Mouse (Mus musculus) liver, embryonic 11.5 days (tissue): Measurements from ENCODE around the gene Plbd1. TPM values are rescaled to one million over a fixed set of nuclear protein-coding genes. Genes with fewer than 3 reads are reported as not detected.

ENCODE experiments used
- ATAC-seq: fragments of 200-750 bp; cut with Nextera tagmentation; replicated peaks from 2 replicates; pipeline ENCODE4 v1.8.0; 2017; ENCODE audit warnings: moderate number of reproducible peaks, mild to moderate bottlenecking, moderate TSS enrichment, moderate library complexity; ENCODE audit not compliant: low FRiP score
- DNase-seq: peaks from one replicate; pipeline ENCODE4 v3.0.0-alpha.2; 2017; ENCODE audit warnings: low spot score
- H3K27ac ChIP-seq: fragments of 300-500 bp; sonication (generic); 2 replicates; pipeline ENCODE4 v1.5.1; 2014; ENCODE audit warnings: mild to moderate bottlenecking, low read depth, low read length, control low read depth
- H3K27me3 ChIP-seq: fragments of 300-500 bp; sonication (generic); replicated peaks from 2 replicates; pipeline ENCODE4 v1.6.1; 2014; ENCODE audit warnings: low read length, mixed read lengths; ENCODE audit not compliant: control insufficient read depth, insufficient read depth
- H3K36me3 ChIP-seq: fragments of 300-500 bp; sonication (generic); 2 replicates; pipeline ENCODE4 v1.6.1; 2014; ENCODE audit warnings: mild to moderate bottlenecking, low read length, moderate library complexity, mixed read lengths; ENCODE audit not compliant: control insufficient read depth, insufficient read depth
- H3K4me1 ChIP-seq: fragments of 300-500 bp; sonication (generic); replicated peaks from 2 replicates; pipeline ENCODE4 v1.6.1; 2014; ENCODE audit warnings: low read length, mixed read lengths; ENCODE audit not compliant: control insufficient read depth, insufficient read depth
- H3K4me2 ChIP-seq: fragments of 300-500 bp; sonication (generic); 2 replicates; pipeline ENCODE4 v1.6.1; 2014; ENCODE audit warnings: mild to moderate bottlenecking, control low read depth, moderate library complexity
- H3K4me3 ChIP-seq: fragments of 300-500 bp; sonication (generic); 2 replicates; pipeline ENCODE4 v1.5.1; 2014; ENCODE audit warnings: low read depth, low read length, control low read depth
- H3K9ac ChIP-seq: fragments of 300-500 bp; sonication (generic); 2 replicates; pipeline ENCODE4 v1.6.1; 2014; ENCODE audit warnings: low read depth, low read length, control low read depth
- H3K9me3 ChIP-seq: fragments of 300-500 bp; sonication (generic); 2 replicates; pipeline ENCODE4 v1.6.1; 2016; ENCODE audit warnings: low read length, inconsistent platforms, mixed read lengths; ENCODE audit not compliant: control insufficient read depth
- WGBS: fragments of 180-500 bp; shearing (Covaris S2); extraction: QIAGEN DNeasy Blood & Tissue Kit; methylation state at CpG from one replicate; pipeline ENCODE4 v1.1.7; 2014; 5-methylcytosine and 5-hydroxymethylcytosine counted together
- polyA plus RNA-seq: library from polyadenylated mRNA; unstranded; fragments of >200 nt; fragmentation: Nextera tagmentation; extraction: Ambion mirVana; gene quantifications from 2 replicates; pipeline ENCODE4 v1.2.1, GENCODE M21; 2014

Plbd1 gene
- polyA plus RNA-seq, 1 experiment from 2014 or later, result 0.86 TPM

GRCm38 (mm10) chr6:136644171-136644570 lies 17.6 kb downstream of the Plbd1 start:
- Histone ChIP-seq H3K4me3 (no peak overlapping the region), H3K36me3 (no peaks in the 10 kb centered on the region), H3K9me3 (0 out of 2 replicates have a peak, but pooled peaks cover 3% of the 10 kb centered on the region), H3K9ac (no peak overlapping the region), H3K27ac (no peak overlapping the region), H3K27me3 (no peaks in the 10 kb centered on the region), H3K4me2 (no peak overlapping the region), H3K4me1 (no peaks in the 10 kb centered on the region)
- DNase-seq, result no peak
- WGBS, result 85% methylated on average over 2 of the region's 2 CpGs
- no peak for ATAC-seq

- Histone ChIP-seq H3K4me2 (no peak overlapping the region), H3K36me3 (no peaks in the 10 kb centered on the region), H3K9me3 (no peaks in the 10 kb centered on the region), H3K4me3 (no peak overlapping the region), H3K4me1 (no peaks in the 10 kb centered on the region), H3K27ac (no peak overlapping the region), H3K9ac (no peak overlapping the region), H3K27me3 (no peaks in the 10 kb centered on the region)
- 65% methylated on average over 3 of the region's 3 CpGs for WGBS
- DNase-seq (no peak), ATAC-seq (no peak)
Measured at GRCm38 (mm10) chr6:136634982-136635381, 26.7 kb downstream of the Plbd1 start.

DNA sequence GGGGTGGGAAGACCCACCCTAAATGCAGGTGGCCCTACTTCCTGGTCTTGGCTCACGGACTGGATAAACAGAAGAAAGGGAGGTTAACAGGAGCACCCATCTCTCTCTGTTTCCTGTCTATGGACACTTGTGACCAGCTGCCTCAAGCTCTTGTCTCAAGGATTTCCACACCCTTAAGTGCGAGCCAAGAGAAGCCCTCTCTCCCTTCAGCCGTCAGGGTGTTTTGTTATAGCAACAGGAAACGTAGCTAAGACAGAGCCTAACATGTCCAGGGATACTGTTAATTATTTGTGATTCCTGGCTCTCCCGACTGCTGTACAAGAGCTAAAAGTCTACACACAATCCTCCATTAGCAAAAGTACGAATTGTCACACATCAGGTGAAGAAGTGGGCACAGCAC lies 28.0 kb downstream of the Plbd1 start:
- no peak overlapping the region for H3K9ac ChIP-seq
- DNase-seq, result no peak
- no peaks in the 10 kb centered on the region for H3K27me3 ChIP-seq
- H3K36me3 ChIP-seq, result no peaks in the 10 kb centered on the region
- no peaks in the 10 kb centered on the region for H3K4me1 ChIP-seq
- no peak overlapping the region for H3K27ac ChIP-seq
- no peaks in the 10 kb centered on the region for H3K9me3 ChIP-seq
- no peak for ATAC-seq
- no peak overlapping the region for H3K4me3 ChIP-seq
- 70% methylated on average over 6 of the region's 6 CpGs for WGBS
- no peak overlapping the region for H3K4me2 ChIP-seq

GRCm38 (mm10) chr6:136633154-136633553 lies 28.6 kb downstream of the Plbd1 start:
- Histone ChIP-seq H3K9me3 (no peaks in the 10 kb centered on the region), H3K27ac (no peak overlapping the region), H3K36me3 (no peaks in the 10 kb centered on the region), H3K4me1 (no peaks in the 10 kb centered on the region), H3K4me3 (no peak overlapping the region), H3K4me2 (no peak overlapping the region), H3K9ac (no peak overlapping the region), H3K27me3 (no peaks in the 10 kb centered on the region)
- no peak for DNase-seq
- WGBS, result 86% methylated on average over 3 of the region's 3 CpGs
- no peak for ATAC-seq

DNA sequence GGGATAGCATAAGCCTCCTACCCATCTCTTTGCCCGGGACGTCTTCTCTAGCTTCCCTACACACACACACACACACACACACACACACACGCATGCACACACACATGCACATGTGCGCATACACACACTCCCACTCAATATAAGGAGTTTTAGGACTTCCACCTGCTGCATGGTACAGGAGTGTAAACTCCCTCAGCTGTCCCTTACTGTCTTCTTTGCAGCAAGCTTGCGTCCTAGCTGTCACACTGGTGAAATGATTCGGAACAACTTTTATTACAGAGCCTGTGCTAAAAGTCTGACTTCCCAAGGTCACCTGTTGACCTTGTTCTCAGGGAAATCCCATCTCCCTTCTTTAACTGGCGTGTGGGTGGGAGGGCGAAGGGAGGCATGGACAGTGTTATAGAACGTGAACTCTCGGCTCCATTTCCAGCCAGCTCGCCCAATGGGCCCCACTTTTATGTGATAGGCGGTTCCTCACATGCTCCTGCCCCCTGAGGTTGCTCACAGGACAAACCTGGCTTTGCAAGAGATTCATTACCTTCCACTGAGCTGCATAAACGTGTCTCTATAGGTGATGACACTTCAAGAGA lies 29.7 kb downstream of the Plbd1 start:
- Histone ChIP-seq H3K4me2 (no peak overlapping the region), H3K4me1 (no peaks in the 10 kb centered on the region), H3K27me3 (no peaks in the 10 kb centered on the region), H3K27ac (no peak overlapping the region), H3K36me3 (no peaks in the 10 kb centered on the region), H3K9me3 (no peaks in the 10 kb centered on the region), H3K4me3 (no peak overlapping the region), H3K9ac (no peak overlapping the region)
- no peak for ATAC-seq
- 86% methylated on average over 13 of the region's 13 CpGs for WGBS
- no peak for DNase-seq

GRCm38 (mm10) chr6:136631519-136631918 lies 30.2 kb downstream of the Plbd1 start:
- 86% methylated on average over 8 of the region's 8 CpGs for WGBS
- Histone ChIP-seq H3K27me3 (no peaks in the 10 kb centered on the region), H3K9me3 (no peaks in the 10 kb centered on the region), H3K36me3 (no peaks in the 10 kb centered on the region), H3K4me1 (no peaks in the 10 kb centered on the region), H3K4me2 (no peak overlapping the region), H3K9ac (no peak overlapping the region), H3K27ac (no peak overlapping the region), H3K4me3 (no peak overlapping the region)
- no peak for DNase-seq
- no peak for ATAC-seq

DNA sequence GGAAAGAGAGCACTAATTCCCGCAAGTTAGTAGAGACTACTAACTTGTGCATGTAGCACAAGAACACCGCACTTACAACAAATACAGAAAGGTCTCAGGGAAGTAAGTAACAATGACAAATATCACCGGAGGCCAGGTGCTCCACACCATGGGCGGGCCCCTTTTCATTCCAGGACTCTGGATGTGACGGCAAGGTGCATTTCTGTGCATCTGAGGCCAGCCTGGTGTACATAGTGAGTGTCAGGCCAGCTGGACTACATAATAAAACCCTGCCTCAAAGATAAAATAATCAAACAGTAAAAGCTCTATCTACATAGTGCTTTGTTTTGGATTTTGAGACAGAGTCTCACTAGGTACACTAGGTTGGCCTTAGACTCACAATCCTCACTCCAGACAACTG lies 32.1 kb downstream of the Plbd1 start:
- H3K36me3 ChIP-seq, result no peaks in the 10 kb centered on the region
- no peak overlapping the region for H3K9ac ChIP-seq
- no peaks in the 10 kb centered on the region for H3K27me3 ChIP-seq
- no peaks in the 10 kb centered on the region for H3K9me3 ChIP-seq
- no peak overlapping the region for H3K4me3 ChIP-seq
- H3K4me2 ChIP-seq, result no peak overlapping the region
- H3K4me1 ChIP-seq, result no peaks in the 10 kb centered on the region
- WGBS, result 83% methylated on average over 5 of the region's 5 CpGs
- H3K27ac ChIP-seq, result no peak overlapping the region
- no peak for ATAC-seq
- no peak for DNase-seq

GRCm38 (mm10) chr6:136625421-136625820 lies 36.3 kb downstream of the Plbd1 start:
- no peak overlapping the region for H3K9ac ChIP-seq
- H3K4me2 ChIP-seq, result no peak overlapping the region
- H3K27me3 ChIP-seq, result no peaks in the 10 kb centered on the region
- ATAC-seq, result no peak
- H3K36me3 ChIP-seq, result no peaks in the 10 kb centered on the region
- 87% methylated on average over 12 of the region's 12 CpGs for WGBS
- H3K4me3 ChIP-seq, result no peak overlapping the region
- no peaks in the 10 kb centered on the region for H3K4me1 ChIP-seq
- no peak overlapping the region for H3K27ac ChIP-seq
- H3K9me3 ChIP-seq, result no peaks in the 10 kb centered on the region
- DNase-seq, result no peak

GRCm38 (mm10) chr6:136620361-136621139 lies 41.2 kb downstream of the Plbd1 start:
- 41% methylated on average over 17 of the region's 17 CpGs for WGBS
- Histone ChIP-seq H3K4me1 (no peaks in the 10 kb centered on the region), H3K27ac (no peak overlapping the region), H3K9me3 (no peaks in the 10 kb centered on the region), H3K9ac (no peak overlapping the region), H3K36me3 (no peaks in the 10 kb centered on the region), H3K4me2 (peak overlapping the region; percentile 38; the same call in 1 of the 2 replicates), H3K4me3 (no peak overlapping the region), H3K27me3 (no peaks in the 10 kb centered on the region)
- DNase-seq (peak; percentile 60), ATAC-seq (0 out of 2 replicates have a peak, but pooled peaks have one; percentile 45)
